Mouse (Mus musculus) pancreas, adult 10 weeks (tissue): ENCODE data around the gene Calhm1. TPM values are rescaled to one million over a fixed set of nuclear protein-coding genes. Genes with fewer than 3 reads are reported as not detected.

Experiments used
- polyA plus RNA-seq: library from polyadenylated mRNA; stranded (reverse); fragments of 350-450 nt; fragmentation: Illumina TruSeq; extraction: RNeasy Lipid Tissue Mini Kit (QIAGEN cat#74804); gene quantifications from one replicate; pipeline ENCODE4 v1.2.3, GENCODE M21; 2015; ENCODE audit warnings: low read depth, low replicate concordance; ENCODE audit not compliant: insufficient read depth

Gene Calhm1
- not detected for polyA plus RNA-seq

DNA sequence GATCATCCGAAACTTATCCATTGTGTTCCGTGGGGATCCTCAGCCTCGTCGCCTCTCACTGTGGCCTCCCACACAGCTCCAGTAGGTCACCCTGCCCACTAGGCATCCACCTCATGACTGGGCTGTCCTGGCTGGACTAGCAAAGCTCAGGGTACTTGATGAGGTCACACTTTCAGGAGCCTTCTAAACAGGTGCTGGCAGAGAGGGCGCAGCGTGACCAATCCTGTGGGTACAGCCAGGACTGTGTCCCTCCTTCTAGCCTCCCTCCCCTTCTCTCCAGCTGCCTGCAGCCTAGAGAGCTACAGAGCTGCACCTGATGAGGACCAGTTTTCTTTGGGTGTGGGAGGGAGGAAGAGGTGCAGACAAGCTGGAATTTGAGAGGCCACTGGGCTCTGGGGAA is at the start of gene Calhm1:
Gene Calhm1 (minus strand): TSS at position 101 of the 400 bp plus-strand sequence.

DNA sequence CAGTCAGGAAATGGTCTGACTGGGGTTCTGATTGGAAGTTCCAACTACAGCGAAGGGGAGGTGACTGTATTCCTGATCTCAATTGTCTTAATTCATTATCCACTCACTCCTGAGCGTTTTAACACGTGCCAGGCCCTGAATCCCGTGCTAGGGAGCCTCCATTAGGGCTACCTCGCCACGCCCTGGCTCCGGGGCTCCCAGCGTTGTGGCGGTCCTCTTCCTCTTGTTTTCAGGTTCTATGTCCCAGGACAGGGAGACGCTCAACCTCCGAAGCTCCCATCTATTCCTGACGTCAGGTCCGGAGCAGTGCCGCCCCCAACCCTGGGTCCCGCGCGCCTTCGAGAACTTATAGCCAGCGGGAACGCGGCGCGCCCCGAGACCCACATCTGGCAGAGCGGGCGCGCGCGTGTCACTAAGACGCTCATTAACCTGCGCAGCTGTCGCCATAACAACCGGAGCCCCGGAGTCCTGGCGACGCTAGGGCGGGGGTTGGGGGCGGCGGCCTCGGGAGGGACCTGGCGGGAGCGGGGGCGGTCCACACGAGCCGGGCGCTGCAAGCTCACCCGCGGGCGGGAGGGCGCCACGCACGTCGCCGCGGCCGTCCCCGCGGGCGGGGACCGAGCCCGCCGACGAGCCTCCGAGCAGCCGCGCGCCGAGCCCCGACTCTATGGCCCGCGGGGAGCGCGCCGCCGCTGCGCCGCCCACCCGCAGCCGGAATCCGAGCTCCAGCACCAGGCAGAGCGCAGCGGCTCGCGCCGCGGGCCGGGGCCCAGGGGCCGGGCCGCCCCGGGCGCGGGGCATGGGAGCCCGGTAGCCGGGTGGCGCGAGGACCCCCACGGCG is 34.6 kb upstream of the Calhm1 start, which contains the start of gene Neurl1a:
Gene Neurl1a (plus strand): TSS at position 390 of the 841 bp plus-strand sequence.

DNA sequence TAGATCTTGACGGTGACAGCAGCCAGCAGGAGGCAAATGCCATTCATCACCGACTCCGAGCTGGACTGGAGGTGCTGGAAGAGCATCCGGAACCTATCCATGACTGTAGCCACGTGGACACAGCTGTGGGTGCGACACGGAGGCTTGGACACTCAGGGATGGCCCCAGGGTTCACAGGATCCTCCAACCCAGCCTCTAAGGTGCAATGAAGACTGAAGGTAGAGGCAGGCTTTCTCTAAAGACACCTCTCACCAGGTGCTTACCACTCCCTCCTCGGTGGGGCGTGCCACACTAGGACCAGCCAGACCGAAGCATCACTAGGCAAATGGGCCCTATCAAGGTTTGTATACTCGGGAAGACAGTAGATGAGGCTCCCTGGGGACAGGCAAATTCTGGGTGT is 13.6 kb upstream of the Calhm1 start, which contains the start of gene Calhm3:
Gene Calhm3 (minus strand): TSS at position 101 of the 400 bp plus-strand sequence.

DNA sequence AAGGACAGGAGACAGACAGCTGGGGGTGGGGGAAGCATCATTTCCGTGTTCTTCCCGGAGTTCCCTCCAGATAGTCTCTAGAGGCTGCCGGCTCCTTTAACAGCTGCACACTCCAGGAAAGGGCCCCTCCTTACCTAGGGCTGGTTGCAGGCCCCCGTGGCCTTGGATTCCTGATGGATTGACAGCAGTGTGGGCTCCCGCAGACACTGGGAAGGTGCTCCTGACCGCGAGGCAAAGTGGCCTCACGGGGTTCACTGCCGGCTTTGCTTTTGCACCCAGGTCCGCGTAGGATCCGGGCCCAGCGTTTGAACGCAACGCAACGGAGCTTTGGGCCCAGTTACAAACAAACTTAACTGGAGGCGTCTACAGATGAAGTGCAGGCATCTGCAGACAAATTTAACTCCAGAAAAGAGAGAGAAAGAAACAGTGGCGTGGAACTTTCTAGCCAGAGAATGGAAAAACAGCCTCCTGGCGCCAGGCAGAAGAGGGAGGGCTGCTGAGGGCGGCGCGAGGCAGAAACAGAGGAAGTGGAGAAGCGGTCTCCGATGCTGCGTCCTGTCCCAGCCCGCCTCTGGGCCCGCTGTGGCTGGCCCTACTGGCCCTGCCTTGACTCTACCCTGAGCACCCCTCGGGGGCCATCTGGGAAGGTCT is 6.2 kb downstream of the Calhm1 start, which contains the start of gene Calhm2:
Gene Calhm2 (minus strand): TSS at position 524 of the 651 bp plus-strand sequence.

Other genes with a start within 250 kb of the Calhm1 start
- gene Ina, start 129.6 kb downstream of the Calhm1 start, polyA plus RNA-seq: 0.81 TPM
- 4.4 TPM for gene Nt5c2, start 129.1 kb downstream of the Calhm1 start, polyA plus RNA-seq
- gene Pcgf6, start 93.3 kb downstream of the Calhm1 start, polyA plus RNA-seq: 3.1 TPM
- 1.1 TPM for gene Taf5, start 76.5 kb downstream of the Calhm1 start, polyA plus RNA-seq
- 108 TPM for gene Usmg5, start 53.6 kb downstream of the Calhm1 start, polyA plus RNA-seq
- 4.7 TPM for gene Pdcd11, start 53.5 kb downstream of the Calhm1 start, polyA plus RNA-seq
- 2.0 TPM for gene Calhm2, start 6.0 kb downstream of the Calhm1 start, polyA plus RNA-seq
- not detected for gene Calhm3, start 13.5 kb upstream of the Calhm1 start, polyA plus RNA-seq
- gene Neurl1a, start 34.6 kb upstream of the Calhm1 start, polyA plus RNA-seq: 1.7 TPM